Mouse (Mus musculus) small intestine, adult 2 months (tissue): ENCODE results near the gene Rtf2.

Experiments used
- CTCF ChIP-seq: fragments of 200-500 bp; IDR thresholded peaks from 2 replicates; pipeline ENCODE4 v1.5.1; 2012; ENCODE audit warnings: low read depth, mild to moderate bottlenecking, control low read depth, inconsistent platforms, low read length, moderate library complexity, mixed read lengths; ENCODE audit not compliant: insufficient replicate concordance, insufficient read length; ENCODE audit errors: extremely low read depth
- POLR2A ChIP-seq: fragments of 200-500 bp; IDR thresholded peaks from 2 replicates; pipeline ENCODE4 v1.6.1; 2012; ENCODE audit warnings: low read depth, mild to moderate bottlenecking, control low read depth, inconsistent platforms, low read length, moderate library complexity

- no peak for TF ChIP-seq CTCF
- no peak for TF ChIP-seq POLR2A
Measured at GRCm38 (mm10) chr2:172430609-172431008, 9.7 kb upstream of the Rtf2 start.
